Mouse (Mus musculus) embryonic facial prominence, embryonic 14.5 days (tissue): ENCODE data around the gene Klf6. TPM values are rescaled to one million over a fixed set of nuclear protein-coding genes. Genes with fewer than 3 reads are reported as not detected.

ENCODE experiments used
- ATAC-seq: fragments of 200-750 bp; cut with Nextera tagmentation; 2 replicates; pipeline ENCODE4 v1.8.0; 2017; ENCODE audit warnings: low read depth, moderate number of reproducible peaks, moderate TSS enrichment
- DNase-seq: peaks from one replicate; pipeline ENCODE4 v3.0.0-alpha.2; 2015; ENCODE audit warnings: low spot score
- H3K27ac ChIP-seq: fragments of 300-500 bp; sonication (generic); replicated peaks from 2 replicates; pipeline ENCODE4 v1.5.1; 2014; ENCODE audit warnings: low read depth, mild to moderate bottlenecking, low read length, moderate library complexity
- H3K27me3 ChIP-seq: fragments of 300-500 bp; sonication (generic); replicated peaks from 2 replicates; pipeline ENCODE4 v1.6.1; 2014; ENCODE audit warnings: low read length; ENCODE audit not compliant: control insufficient read depth, insufficient read depth
- H3K36me3 ChIP-seq: fragments of 300-500 bp; sonication (generic); 2 replicates; pipeline ENCODE4 v1.6.1; 2014; ENCODE audit warnings: low read length, mixed read lengths; ENCODE audit not compliant: control insufficient read depth, insufficient read depth
- H3K4me1 ChIP-seq: fragments of 300-500 bp; sonication (generic); 2 replicates; pipeline ENCODE4 v1.6.1; 2014; ENCODE audit warnings: antibody characterized with exemption, low read length; ENCODE audit not compliant: control insufficient read depth, insufficient read depth
- H3K4me2 ChIP-seq: fragments of 300-500 bp; sonication (generic); 2 replicates; pipeline ENCODE4 v1.6.1; 2014; ENCODE audit warnings: low read depth, mild to moderate bottlenecking, low read length, moderate library complexity, mixed read lengths
- H3K4me3 ChIP-seq: fragments of 300-500 bp; sonication (generic); 2 replicates; pipeline ENCODE4 v1.5.1; 2014; ENCODE audit warnings: low read depth, mild to moderate bottlenecking, low read length
- H3K9ac ChIP-seq: fragments of 300-500 bp; sonication (generic); 2 replicates; pipeline ENCODE4 v1.6.1; 2014; ENCODE audit warnings: low read depth, mild to moderate bottlenecking, low read length, moderate library complexity, mixed read lengths
- H3K9me3 ChIP-seq: fragments of 300-500 bp; sonication (generic); 2 replicates; pipeline ENCODE4 v1.6.1; 2016; ENCODE audit warnings: low read length; ENCODE audit not compliant: control insufficient read depth
- WGBS: fragments of 180-500 bp; shearing (Covaris S2); extraction: QIAGEN DNeasy Blood & Tissue Kit; methylation state at CpG from one replicate; pipeline ENCODE4 v1.1.7; 2014; 5-methylcytosine and 5-hydroxymethylcytosine counted together
- polyA plus RNA-seq: library from polyadenylated mRNA; unstranded; fragments of >200 nt; fragmentation: Nextera tagmentation; extraction: Ambion mirVana; gene quantifications from 2 replicates; pipeline ENCODE4 v1.2.1, GENCODE M21; 2014

Klf6 gene
- polyA plus RNA-seq, 1 experiment from 2014 or later: 86.1 TPM

GRCm38 (mm10) chr13:5886810-5887209, 25.5 kb downstream of the Klf6 start:
- H3K4me1 ChIP-seq: no peaks in the 10 kb centered on the region
- ATAC-seq (no peak), DNase-seq (no peak)
- no peaks in the 10 kb centered on the region for H3K27me3 ChIP-seq
- H3K9me3 ChIP-seq: no peaks in the 10 kb centered on the region
- no peak overlapping the region for H3K4me2 ChIP-seq
- H3K36me3 ChIP-seq: no peaks in the 10 kb centered on the region
- WGBS: 90% methylated on average over 4 of the region's 4 CpGs
- no peak overlapping the region for H3K9ac ChIP-seq
- no peak overlapping the region for H3K4me3 ChIP-seq
- no peak overlapping the region for H3K27ac ChIP-seq

GRCm38 (mm10) chr13:5888164-5888563, 26.9 kb downstream of the Klf6 start:
- no peaks in the 10 kb centered on the region for H3K9me3 ChIP-seq
- no peak overlapping the region for H3K4me2 ChIP-seq
- WGBS: 76% methylated on average over 5 of the region's 5 CpGs
- no peaks in the 10 kb centered on the region for H3K27me3 ChIP-seq
- H3K36me3 ChIP-seq: no peaks in the 10 kb centered on the region
- DNase-seq (no peak), ATAC-seq (no peak)
- H3K27ac ChIP-seq: no peak overlapping the region
- H3K4me3 ChIP-seq: no peak overlapping the region
- H3K4me1 ChIP-seq: no peaks in the 10 kb centered on the region
- no peak overlapping the region for H3K9ac ChIP-seq

- 75% methylated on average over 1 of the region's 1 CpGs for WGBS
- no peak overlapping the region for H3K9ac ChIP-seq
- DNase-seq: no peak
- H3K36me3 ChIP-seq: no peaks in the 10 kb centered on the region
- H3K4me1 ChIP-seq: no peaks in the 10 kb centered on the region
- H3K27me3 ChIP-seq: no peaks in the 10 kb centered on the region
- ATAC-seq: no peak
- no peak overlapping the region for H3K27ac ChIP-seq
- H3K4me3 ChIP-seq: no peak overlapping the region
- no peaks in the 10 kb centered on the region for H3K9me3 ChIP-seq
- H3K4me2 ChIP-seq: no peak overlapping the region
Observed at GRCm38 (mm10) chr13:5888731-5889130, 27.4 kb downstream of the Klf6 start.

- Histone ChIP-seq H3K27ac (no peak overlapping the region), H3K4me3 (no peak overlapping the region), H3K9me3 (no peaks in the 10 kb centered on the region), H3K36me3 (no peaks in the 10 kb centered on the region), H3K4me2 (no peak overlapping the region), H3K4me1 (no peaks in the 10 kb centered on the region), H3K27me3 (no peaks in the 10 kb centered on the region), H3K9ac (no peak overlapping the region)
- no peak for DNase-seq
- WGBS: 77% methylated on average over 3 of the region's 3 CpGs
- no peak for ATAC-seq
Observed at GRCm38 (mm10) chr13:5890035-5890434, 28.8 kb downstream of the Klf6 start.

- Histone ChIP-seq H3K9me3 (no peaks in the 10 kb centered on the region), H3K4me3 (no peak overlapping the region), H3K4me1 (no peaks in the 10 kb centered on the region), H3K27ac (no peak overlapping the region), H3K27me3 (no peaks in the 10 kb centered on the region), H3K9ac (no peak overlapping the region), H3K4me2 (no peak overlapping the region), H3K36me3 (no peaks in the 10 kb centered on the region)
- 68% methylated on average over 9 of the region's 9 CpGs for WGBS
- ATAC-seq (peak; percentile 53; the same call in 1 of the 2 replicates), DNase-seq (peak; percentile 26)
Observed at GRCm38 (mm10) chr13:5892684-5893447, 31.6 kb downstream of the Klf6 start.

GRCm38 (mm10) chr13:5894910-5895309, 33.6 kb downstream of the Klf6 start:
- no peaks in the 10 kb centered on the region for H3K4me1 ChIP-seq
- 66% methylated on average over 3 of the region's 3 CpGs for WGBS
- no peak overlapping the region for H3K4me3 ChIP-seq
- no peak overlapping the region for H3K4me2 ChIP-seq
- H3K27ac ChIP-seq: no peak overlapping the region
- H3K9me3 ChIP-seq: no peaks in the 10 kb centered on the region
- ATAC-seq (no peak), DNase-seq (no peak)
- no peak overlapping the region for H3K9ac ChIP-seq
- H3K27me3 ChIP-seq: no peaks in the 10 kb centered on the region
- H3K36me3 ChIP-seq: no peaks in the 10 kb centered on the region

GRCm38 (mm10) chr13:5895851-5896250, 34.6 kb downstream of the Klf6 start:
- no peak overlapping the region for H3K4me3 ChIP-seq
- no peak for ATAC-seq
- H3K9me3 ChIP-seq: no peaks in the 10 kb centered on the region
- H3K4me1 ChIP-seq: peaks cover under 1% of the 10 kb centered on the region; the same call in 1 of the 2 replicates
- no peaks in the 10 kb centered on the region for H3K36me3 ChIP-seq
- WGBS: 65% methylated on average over 3 of the region's 3 CpGs
- peak; percentile 31 for DNase-seq
- no peak overlapping the region for H3K4me2 ChIP-seq
- H3K9ac ChIP-seq: no peak overlapping the region
- H3K27me3 ChIP-seq: no peaks in the 10 kb centered on the region
- no peak overlapping the region for H3K27ac ChIP-seq

GRCm38 (mm10) chr13:5897176-5897959, 36.1 kb downstream of the Klf6 start:
- Histone ChIP-seq H3K27ac (no peak overlapping the region), H3K9me3 (no peaks in the 10 kb centered on the region), H3K4me2 (no peak overlapping the region), H3K36me3 (no peaks in the 10 kb centered on the region), H3K27me3 (no peaks in the 10 kb centered on the region), H3K9ac (no peak overlapping the region), H3K4me1 (peaks cover 2% of the 10 kb centered on the region; the same call in 1 of the 2 replicates), H3K4me3 (no peak overlapping the region)
- no peak for ATAC-seq
- no peak for DNase-seq
- 61% methylated on average over 14 of the region's 14 CpGs for WGBS
